ENCODE assay signal across 11 mouse cellular contexts in the genomic region with DNA sequence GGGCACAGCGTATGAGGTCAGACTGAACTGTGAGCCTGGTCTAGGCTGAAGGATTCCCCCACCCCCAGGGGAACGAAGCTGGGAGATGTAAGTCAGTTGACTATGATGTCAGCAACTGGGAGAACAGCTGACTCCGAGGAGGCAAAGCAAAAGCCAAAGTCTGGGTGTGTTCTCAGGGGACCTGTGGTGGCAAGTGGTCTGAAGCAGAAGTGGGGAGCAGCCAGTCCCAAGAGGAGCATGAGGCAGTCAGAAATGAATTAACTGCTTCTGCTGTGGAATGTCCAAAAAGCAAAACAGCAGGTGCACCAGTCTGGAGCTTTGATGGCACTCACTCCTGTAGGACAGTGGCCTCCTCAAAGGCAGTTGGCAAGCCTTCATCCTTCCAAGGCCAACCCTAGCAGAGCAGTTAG. TPM values are rescaled to one million over a fixed set of nuclear protein-coding genes. Genes with fewer than 3 reads are reported as not detected.
DNase-seq lines count a peak whose midpoint lies in the region; ATAC-seq and TF ChIP-seq lines count a peak whose summit lies in the region.
"Had no signal": no experiment of that assay in that cellular context is flagged by ENCODE, and none has a peak within 500 bp of the region (broad histone marks: within the 10 kb centered on the region; RNA-seq: fewer than 3 reads in every experiment).

No protein-coding gene starts in this region.

- intact Hi-C loops in gastrocnemius, adult 2 months (cut with DNase I), result no loop called here

- no peaks in the 10 kb centered on the region for H3K36me3 ChIP-seq in forebrain, postnatal 0 days (ENCODE audit: insufficient read depth)
- H3K36me3 ChIP-seq: neural tube, embryonic 12.5 days had no signal

- no peak for TF ChIP-seq CTCF in gastrocnemius, adult 2 months (IDR thresholded peaks at IDR 0.05)
- no peak for TF ChIP-seq CTCF in forebrain, postnatal 0 days (IDR thresholded peaks at IDR 0.05; ENCODE audit: low read depth)

- H3K9me3 ChIP-seq in forebrain, postnatal 0 days (ENCODE audit: low read length), result no peaks in the 10 kb centered on the region
- H3K9me3 ChIP-seq: neural tube, embryonic 12.5 days had no signal

- 78% methylated on average over 3 of the region's 3 CpGs for WGBS in forebrain, postnatal 0 days

- H3K9ac ChIP-seq in forebrain, postnatal 0 days, result no peak overlapping the region
- H3K9ac ChIP-seq: neural tube, embryonic 12.5 days had no signal

- H3K27ac ChIP-seq in gastrocnemius, adult 2 months, result peak overlapping the region; percentile 39; the same call in 1 of the 2 replicates
- H3K27ac ChIP-seq in forebrain, postnatal 0 days (ENCODE audit: low read depth, low read length), result no peak overlapping the region
- H3K27ac ChIP-seq: neural tube, embryonic 12.5 days had no signal

- H3K27me3 ChIP-seq in forebrain, postnatal 0 days (ENCODE audit: insufficient read depth, low read length), result no peaks in the 10 kb centered on the region
- H3K27me3 ChIP-seq: neural tube, embryonic 12.5 days had no signal

- ATAC-seq in forebrain, postnatal 0 days, result no peak
- ATAC-seq: lung, postnatal 0 days had no signal

- peak; percentile 64 for DNase-seq in gastrocnemius, adult 2 months
- no peak for DNase-seq in gastrocnemius, postnatal 10 days
- DNase-seq in ovary, postnatal 36 days (ENCODE audit: low spot score), result peak; percentile 20
- no peak for DNase-seq in ovary, postnatal 14 days (ENCODE audit: low spot score)
- DNase-seq in gastrocnemius, postnatal 25 days, result peak; percentile 44
- DNase-seq in retina, embryonic 14.5 days (ENCODE audit: low spot score), result no peak
- DNase-seq in thymus, postnatal 0 days (ENCODE audit: low spot score), result no peak
- no peak for DNase-seq in forebrain, postnatal 0 days
- DNase-seq: kidney, adult 8-10 months had no signal

- no peak overlapping the region for H3K4me3 ChIP-seq in gastrocnemius, adult 2 months
- no peak overlapping the region for H3K4me3 ChIP-seq in forebrain, postnatal 0 days (ENCODE audit: low read depth, low read length)
- H3K4me3 ChIP-seq: neural tube, embryonic 12.5 days had no signal

- H3K4me2 ChIP-seq in forebrain, postnatal 0 days (ENCODE audit: low read depth), result no peak overlapping the region
- H3K4me2 ChIP-seq: neural tube, embryonic 12.5 days had no signal

- H3K4me1 ChIP-seq in forebrain, postnatal 0 days (ENCODE audit: insufficient read depth), result no peaks in the 10 kb centered on the region; the same call in 1 of the 2 replicates
- H3K4me1 ChIP-seq: neural tube, embryonic 12.5 days had no signal

RNA-seq across cellular contexts. Expression of a gene that starts 7.9 kb away (rescaled TPM):
- total RNA-seq in gastrocnemius, adult 2 months (2021), result 10 to 100 TPM; 11.4 to 16.9 TPM
- total RNA-seq in gastrocnemius, postnatal 10 days (2021), result 10 to 100 TPM; 57.9 to 62.0 TPM
- 10 to 100 TPM; 27.3 to 35.0 TPM for total RNA-seq in gastrocnemius, postnatal 25 days (2021)
- polyA plus RNA-seq in thymus, postnatal 0 days (2015; fragmentation: Nextera tagmentation; extraction: Ambion mirVana), result 66.5 and 66.6 TPM in 2 replicates
- 30.6 and 58.3 TPM in 2 replicates for total RNA-seq in forebrain, postnatal 0 days (2014; rRNA removed)
- polyA plus RNA-seq in forebrain, postnatal 0 days (2015; fragmentation: Nextera tagmentation; extraction: Ambion mirVana), result 13.4 and 27.4 TPM in 2 replicates

Comparison
In these comparisons a context has a peak if more than half of its experiments do, and no peak if none do; other contexts are left out.
1. DNase-seq: peak in gastrocnemius, adult 2 months (single experiment), ovary, postnatal 36 days (single experiment) and gastrocnemius, postnatal 25 days (single experiment); none in gastrocnemius, postnatal 10 days (single experiment), ovary, postnatal 14 days (single experiment), retina, embryonic 14.5 days (single experiment), thymus, postnatal 0 days (single experiment) and forebrain, postnatal 0 days (single experiment).